Mouse (Mus musculus) cerebellum, adult 2 months (tissue): ENCODE data around the gene Grk3.

Source experiments
- CTCF ChIP-seq: fragments of 200-500 bp; IDR thresholded peaks from 2 replicates; pipeline ENCODE4 v1.5.1; 2011; ENCODE audit warnings: low read depth, mild to moderate bottlenecking, control low read depth, low read length, moderate library complexity, borderline replicate concordance; ENCODE audit not compliant: insufficient read depth
- POLR2A ChIP-seq: fragments of 200-500 bp; IDR thresholded peaks from 2 replicates; pipeline ENCODE4 v1.6.1; 2011; ENCODE audit warnings: low read length, control low read depth, borderline replicate concordance; ENCODE audit not compliant: insufficient read depth

DNA sequence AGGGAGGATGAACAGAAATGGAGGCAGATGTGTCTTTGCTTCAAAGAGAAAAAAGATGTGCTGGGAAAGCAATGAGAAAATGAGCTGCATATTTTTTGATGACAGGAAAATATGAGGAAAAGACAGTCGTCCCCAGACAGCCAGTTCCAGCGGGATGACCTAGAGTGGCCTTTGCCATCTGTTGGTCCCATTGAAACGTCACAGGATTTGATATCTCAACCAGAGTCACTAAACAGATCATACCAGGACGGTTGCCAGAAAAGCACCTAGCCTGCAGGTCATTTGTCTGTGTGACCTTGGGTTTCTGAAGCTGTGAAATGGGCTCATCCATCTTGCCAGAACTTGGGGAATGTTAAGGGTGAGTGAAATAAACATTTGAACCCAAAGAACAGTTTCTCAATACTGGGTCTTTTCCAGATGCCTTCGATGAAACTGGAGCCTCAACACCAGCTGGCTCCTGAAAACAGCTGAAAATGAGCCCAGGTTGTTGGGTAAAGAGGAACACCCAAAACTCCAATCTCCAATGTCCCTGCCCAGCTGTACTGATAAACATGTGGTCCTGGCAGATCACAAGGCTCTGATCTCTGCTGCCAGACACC is 122.0 kb downstream of the Grk3 start:
- no peak for TF ChIP-seq POLR2A
- no peak for TF ChIP-seq CTCF
